Mouse (Mus musculus) heart, embryonic 11.5 days (tissue): Measurements from ENCODE around the gene Mob4. TPM values are rescaled to one million over a fixed set of nuclear protein-coding genes. Genes with fewer than 3 reads are reported as not detected.

Experiments
- ATAC-seq: fragments of 200-750 bp; cut with Nextera tagmentation; replicated peaks from 2 replicates; pipeline ENCODE4 v1.8.0; 2017; ENCODE audit warnings: moderate library complexity; ENCODE audit not compliant: insufficient number of reproducible peaks, low FRiP score, low TSS enrichment
- H3K27ac ChIP-seq: fragments of 300-500 bp; sonication (generic); 2 replicates; pipeline ENCODE4 v1.5.1; 2014; ENCODE audit warnings: mild to moderate bottlenecking, low read depth, low read length
- H3K27me3 ChIP-seq: fragments of 300-500 bp; sonication (generic); 2 replicates; pipeline ENCODE4 v1.6.1; 2014; ENCODE audit warnings: mild to moderate bottlenecking, low read length, mixed read lengths; ENCODE audit not compliant: control insufficient read depth, insufficient read depth
- H3K36me3 ChIP-seq: fragments of 300-500 bp; sonication (generic); 2 replicates; pipeline ENCODE4 v1.6.1; 2014; ENCODE audit warnings: mild to moderate bottlenecking, low read length, moderate library complexity, mixed read lengths; ENCODE audit not compliant: control insufficient read depth, insufficient read depth
- H3K4me1 ChIP-seq: fragments of 300-500 bp; sonication (generic); 2 replicates; pipeline ENCODE4 v1.6.1; 2014; ENCODE audit warnings: low read length; ENCODE audit not compliant: control insufficient read depth, insufficient read depth
- H3K4me2 ChIP-seq: fragments of 300-500 bp; sonication (generic); 2 replicates; pipeline ENCODE4 v1.6.1; 2014; ENCODE audit warnings: mild to moderate bottlenecking, moderate library complexity
- H3K4me3 ChIP-seq: fragments of 300-500 bp; sonication (generic); 2 replicates; pipeline ENCODE4 v1.5.1; 2014; ENCODE audit warnings: low read depth, low read length
- H3K9ac ChIP-seq: fragments of 300-500 bp; sonication (generic); 2 replicates; pipeline ENCODE4 v1.6.1; 2014; ENCODE audit warnings: mild to moderate bottlenecking, low read depth, low read length, moderate library complexity
- H3K9me3 ChIP-seq: fragments of 300-500 bp; sonication (generic); replicated peaks from 2 replicates; pipeline ENCODE4 v1.6.1; 2016; ENCODE audit warnings: low read length; ENCODE audit not compliant: control insufficient read depth
- whole genome bisulfite sequencing: fragments of 180-500 bp; shearing (Covaris S2); extraction: QIAGEN DNeasy Blood & Tissue Kit; methylation state at CpG from one replicate; pipeline ENCODE4 v1.1.7; 2014; ENCODE audit not compliant: insufficient replicate concordance; 5-methylcytosine and 5-hydroxymethylcytosine counted together
- polyA plus RNA-seq: library from polyadenylated mRNA; unstranded; fragments of >200 nt; fragmentation: Nextera tagmentation; extraction: Ambion mirVana; gene quantifications from 2 replicates; pipeline ENCODE4 v1.2.1, GENCODE M21; 2014

The Mob4 gene
- polyA plus RNA-seq, 1 experiment from 2014 or later: 120 TPM

GRCm38 (mm10) chr1:55144338-55144737 lies 13.3 kb downstream of the Mob4 start:
- no peaks in the 10 kb centered on the region for H3K9me3 ChIP-seq
- H3K27me3 ChIP-seq: no peaks in the 10 kb centered on the region
- WGBS: 97% methylated on average over 4 of the region's 4 CpGs
- H3K9ac ChIP-seq: no peak overlapping the region
- peaks cover 10% of the 10 kb centered on the region for H3K36me3 ChIP-seq
- ATAC-seq: no peak
- H3K27ac ChIP-seq: no peak overlapping the region
- H3K4me1 ChIP-seq: no peaks in the 10 kb centered on the region
- H3K4me3 ChIP-seq: no peak overlapping the region
- H3K4me2 ChIP-seq: no peak overlapping the region

- no peak overlapping the region for H3K9ac ChIP-seq
- H3K4me1 ChIP-seq: no peaks in the 10 kb centered on the region
- H3K4me3 ChIP-seq: no peak overlapping the region
- no peak overlapping the region for H3K27ac ChIP-seq
- no peaks in the 10 kb centered on the region for H3K27me3 ChIP-seq
- no peak overlapping the region for H3K4me2 ChIP-seq
- WGBS: 91% methylated on average over 7 of the region's 7 CpGs
- no peak for ATAC-seq
- no peaks in the 10 kb centered on the region for H3K9me3 ChIP-seq
- H3K36me3 ChIP-seq: peaks cover 10% of the 10 kb centered on the region
Measured at GRCm38 (mm10) chr1:55145556-55145955, 14.5 kb downstream of the Mob4 start.

GRCm38 (mm10) chr1:55157329-55157728 lies 26.3 kb downstream of the Mob4 start:
- no peak overlapping the region for H3K4me2 ChIP-seq
- H3K4me1 ChIP-seq: no peaks in the 10 kb centered on the region
- peaks cover 16% of the 10 kb centered on the region for H3K36me3 ChIP-seq
- H3K27ac ChIP-seq: no peak overlapping the region
- no peak for ATAC-seq
- H3K9ac ChIP-seq: no peak overlapping the region
- H3K4me3 ChIP-seq: no peak overlapping the region
- no peaks in the 10 kb centered on the region for H3K27me3 ChIP-seq
- WGBS: 95% methylated on average over 4 of the region's 4 CpGs
- H3K9me3 ChIP-seq: no peaks in the 10 kb centered on the region

GRCm38 (mm10) chr1:55158211-55158610 lies 27.2 kb downstream of the Mob4 start:
- Histone ChIP-seq H3K4me2 (no peak overlapping the region), H3K4me1 (no peaks in the 10 kb centered on the region), H3K9me3 (no peaks in the 10 kb centered on the region), H3K27ac (no peak overlapping the region), H3K36me3 (peaks cover 14% of the 10 kb centered on the region), H3K27me3 (no peaks in the 10 kb centered on the region), H3K9ac (no peak overlapping the region), H3K4me3 (no peak overlapping the region)
- no peak for ATAC-seq
- 85% methylated on average over 3 of the region's 3 CpGs for WGBS

- Histone ChIP-seq H3K9ac (no peak overlapping the region), H3K4me2 (no peak overlapping the region), H3K27ac (no peak overlapping the region), H3K4me1 (no peaks in the 10 kb centered on the region), H3K4me3 (no peak overlapping the region), H3K36me3 (peaks cover 12% of the 10 kb centered on the region), H3K9me3 (no peaks in the 10 kb centered on the region), H3K27me3 (no peaks in the 10 kb centered on the region)
- ATAC-seq: no peak
- whole genome bisulfite sequencing: 89% methylated on average over 8 of the region's 8 CpGs
Measured at GRCm38 (mm10) chr1:55158821-55159220, 27.8 kb downstream of the Mob4 start.

GRCm38 (mm10) chr1:55160218-55160617 lies 29.2 kb downstream of the Mob4 start:
- WGBS: 88% methylated on average over 3 of the region's 3 CpGs
- no peaks in the 10 kb centered on the region for H3K9me3 ChIP-seq
- ATAC-seq: no peak

GRCm38 (mm10) chr1:55160831-55161638 lies 30.0 kb downstream of the Mob4 start:
- H3K27ac ChIP-seq: no peak overlapping the region
- WGBS: 86% methylated on average over 17 of the region's 17 CpGs

More at GRCm38 (mm10) chr1:55160218-55160617, 29.2 kb downstream of the Mob4 start:
- H3K27me3 ChIP-seq: no peaks in the 10 kb centered on the region
- H3K4me3 ChIP-seq: no peak overlapping the region
- peaks cover 12% of the 10 kb centered on the region for H3K36me3 ChIP-seq
- H3K4me1 ChIP-seq: no peaks in the 10 kb centered on the region
- H3K9ac ChIP-seq: no peak overlapping the region
- H3K4me2 ChIP-seq: no peak overlapping the region
- no peak overlapping the region for H3K27ac ChIP-seq

GRCm38 (mm10) chr1:55161895-55162294 lies 30.9 kb downstream of the Mob4 start:
- no peak overlapping the region for H3K9ac ChIP-seq
- no peak overlapping the region for H3K4me3 ChIP-seq
- no peaks in the 10 kb centered on the region for H3K4me1 ChIP-seq
- no peaks in the 10 kb centered on the region for H3K9me3 ChIP-seq
- H3K27me3 ChIP-seq: no peaks in the 10 kb centered on the region
- no peak overlapping the region for H3K4me2 ChIP-seq
- H3K36me3 ChIP-seq: peaks cover 3% of the 10 kb centered on the region
- no peak overlapping the region for H3K27ac ChIP-seq
- ATAC-seq: no peak
- 73% methylated on average over 7 of the region's 7 CpGs for WGBS

More at GRCm38 (mm10) chr1:55160831-55161638, 30.0 kb downstream of the Mob4 start:
- H3K4me2 ChIP-seq: no peak overlapping the region
- no peaks in the 10 kb centered on the region for H3K9me3 ChIP-seq
- H3K27me3 ChIP-seq: no peaks in the 10 kb centered on the region
- ATAC-seq: no peak
- peaks cover 9% of the 10 kb centered on the region for H3K36me3 ChIP-seq
- no peak overlapping the region for H3K9ac ChIP-seq
- no peaks in the 10 kb centered on the region for H3K4me1 ChIP-seq
- H3K4me3 ChIP-seq: no peak overlapping the region

GRCm38 (mm10) chr1:55162781-55163180 lies 31.8 kb downstream of the Mob4 start:
- WGBS: 70% methylated on average over 5 of the region's 5 CpGs

More at GRCm38 (mm10) chr1:55162781-55163180, 31.8 kb downstream of the Mob4 start:
- ATAC-seq: no peak
- H3K9ac ChIP-seq: no peak overlapping the region
- no peaks in the 10 kb centered on the region for H3K9me3 ChIP-seq
- no peaks in the 10 kb centered on the region for H3K27me3 ChIP-seq
- H3K4me1 ChIP-seq: no peaks in the 10 kb centered on the region
- no peak overlapping the region for H3K27ac ChIP-seq
- peaks cover 2% of the 10 kb centered on the region; the same call in 1 of the 2 replicates for H3K36me3 ChIP-seq
- H3K4me3 ChIP-seq: no peak overlapping the region
- no peak overlapping the region for H3K4me2 ChIP-seq
